Mouse (Mus musculus): ENCODE measurements around the gene Treml1. TPM values are rescaled to one million over a fixed set of nuclear protein-coding genes. Genes with fewer than 3 reads are reported as not detected.

Gene Treml1
- total RNA-seq, 4 experiments from 2014 or later, result 0.46 to 0.72 (median 0.61) TPM; not detected in 1

GRCm38 (mm10) chr17:48408526-48409291 lies 49.0 kb downstream of the Treml1 start:
- DNase-seq (ENCODE audit: low spot score in 2 of 2), result peak; percentile 49 to 55

GRCm38 (mm10) chr17:48409380-48410298 lies 49.9 kb downstream of the Treml1 start, which contains the start of the genes Nfya and Oard1:
TSS of gene Nfya (minus strand) at chr17:48409906.
TSS of gene Oard1 (plus strand) at chr17:48410014.
- peak; percentile 98 to 100 for DNase-seq (ENCODE audit: low spot score in 2 of 2)

GRCm38 (mm10) chr17:48410299-48410785 lies 50.6 kb downstream of the Treml1 start:
- peak in 1 of 2 experiments; percentile 21 for DNase-seq (ENCODE audit: low spot score in 2 of 2)

- no peak for DNase-seq (ENCODE audit: low spot score in 2 of 2)
Measured at GRCm38 (mm10) chr17:48411241-48411640, 51.5 kb downstream of the Treml1 start.

- DNase-seq (ENCODE audit: low spot score in 2 of 2), result no peak
Measured at GRCm38 (mm10) chr17:48416011-48416410, 56.3 kb downstream of the Treml1 start.

Other genes with a start within 250 kb of the Treml1 start
- under 1 TPM in 1 of 4 experiments, not detected in 3; 0.26 TPM for gene 9830107B12Rik, start 213.6 kb upstream of the Treml1 start, total RNA-seq (2022)
- gene A530064D06Rik, start 192.6 kb upstream of the Treml1 start, total RNA-seq (2022), result not detected
- gene Trem1, start 127.1 kb upstream of the Treml1 start, total RNA-seq (2022), result under 1 TPM in 1 of 4 experiments, not detected in 3; 0.21 TPM
- gene Trem3, start 112.1 kb upstream of the Treml1 start, total RNA-seq (2022), result under 1 TPM in 2 of 4 experiments, not detected in 2; 0.51 to 0.57 TPM
- gene Treml4, start 95.6 kb upstream of the Treml1 start, total RNA-seq (2022), result not detected
- gene Treml2, start 60.4 kb upstream of the Treml1 start, total RNA-seq (2022), result 1 to 10 TPM in 2 of 4 experiments, under 1 TPM in 2; 0.28 to 1.9 (median 0.87) TPM
- under 1 TPM in 3 of 4 experiments, not detected in 1; 0.15 to 1.00 (median 0.16) TPM for gene B430306N03Rik, start 43.8 kb upstream of the Treml1 start, total RNA-seq (2022)
- gene Trem2, start 13.5 kb upstream of the Treml1 start, total RNA-seq (2022), result 100 to 1,000 TPM in 1 of 4 experiments, 10 to 100 TPM in 3; 12.6 to 115 (median 56.3) TPM
- gene Nfya, start 50.0 kb downstream of the Treml1 start, total RNA-seq (2022), result 10 to 100 TPM; 20.6 to 29.3 (median 24.4) TPM
- 10 to 100 TPM; 15.1 to 16.4 (median 15.8) TPM for gene Oard1, start 50.1 kb downstream of the Treml1 start, total RNA-seq (2022)
- gene Apobec2, start 73.0 kb downstream of the Treml1 start, total RNA-seq (2022), result under 1 TPM in 1 of 4 experiments, not detected in 3; 0.52 TPM
- gene Tspo2, start 91.6 kb downstream of the Treml1 start, total RNA-seq (2022), result not detected
- gene Unc5cl, start 95.0 kb downstream of the Treml1 start, total RNA-seq (2022), result under 1 TPM; 0.22 to 0.67 (median 0.31) TPM